Mouse (Mus musculus): ENCODE results near the gene Efna2. TPM values are rescaled to one million over a fixed set of nuclear protein-coding genes. Genes with fewer than 3 reads are reported as not detected.

The Efna2 gene
- under 1 TPM; 0.27 to 0.99 TPM for polyA plus RNA-seq (2017; shearing (Covaris generic))

GRCm38 (mm10) chr10:80179068-80180051 is at the start of gene Efna2:
Gene Efna2 (plus strand): TSS chr10:80179482.

GRCm38 (mm10) chr10:80138553-80139438 is 40.5 kb upstream of the Efna2 start, which contains the start of gene Atp5d:
Gene Atp5d (plus strand): TSS chr10:80138632.

GRCm38 (mm10) chr10:80140666-80141035 is 38.6 kb upstream of the Efna2 start, which contains the start of gene Cbarp:
Gene Cbarp (minus strand): TSS chr10:80140835.

GRCm38 (mm10) chr10:80147719-80148601 is 31.3 kb upstream of the Efna2 start, which contains the start of gene Midn:
Gene Midn (plus strand): TSS chr10:80148272.

GRCm38 (mm10) chr10:80165392-80166128 is 13.7 kb upstream of the Efna2 start, which contains the start of gene Cirbp:
Gene Cirbp (plus strand): TSS chr10:80165985.

GRCm38 (mm10) chr10:80172527-80173292 is 6.6 kb upstream of the Efna2 start, which contains the start of gene 1600002K03Rik:
Gene 1600002K03Rik (plus strand): TSS chr10:80172944.

GRCm38 (mm10) chr10:80226416-80227165 is 47.3 kb downstream of the Efna2 start, which contains the start of gene Mum1:
Gene Mum1 (plus strand): TSS chr10:80226434.

Other genes with a start within 250 kb of the Efna2 start
- gene Wdr18, start 219.3 kb upstream of the Efna2 start, polyA plus RNA-seq (2017; shearing (Covaris generic)) = 10 to 100 TPM; 63.3 to 64.9 TPM
- gene Grin3b, start 208.8 kb upstream of the Efna2 start, polyA plus RNA-seq (2017; shearing (Covaris generic)) = under 1 TPM; 0.10 to 0.83 TPM
- 10 to 100 TPM; 22.6 to 30.0 TPM for gene Tmem259, start 195.2 kb upstream of the Efna2 start, polyA plus RNA-seq (2017; shearing (Covaris generic))
- gene Cnn2, start 190.9 kb upstream of the Efna2 start, polyA plus RNA-seq (2017; shearing (Covaris generic)) = 100 to 1,000 TPM; 843 to 967 TPM
- gene Abca7, start 183.0 kb upstream of the Efna2 start, polyA plus RNA-seq (2017; shearing (Covaris generic)) = 10 to 100 TPM; 49.6 to 55.9 TPM
- gene Arhgap45, start 162.8 kb upstream of the Efna2 start, polyA plus RNA-seq (2017; shearing (Covaris generic)) = 100 to 1,000 TPM; 728 to 884 TPM
- 100 to 1,000 TPM; 196 TPM for gene Polr2e, start 139.7 kb upstream of the Efna2 start, polyA plus RNA-seq (2017; shearing (Covaris generic))
- gene Gpx4, start 132.3 kb upstream of the Efna2 start, polyA plus RNA-seq (2017; shearing (Covaris generic)) = 100 to 1,000 TPM; 386 to 437 TPM
- 10 to 100 TPM; 60.6 to 60.7 TPM for gene Sbno2, start 73.9 kb upstream of the Efna2 start, polyA plus RNA-seq (2017; shearing (Covaris generic))
- gene Stk11, start 63.7 kb upstream of the Efna2 start, polyA plus RNA-seq (2017; shearing (Covaris generic)) = 10 to 100 TPM; 27.4 to 49.1 TPM
- 100 to 1,000 TPM; 349 to 389 TPM for gene Atp5d, start 40.9 kb upstream of the Efna2 start, polyA plus RNA-seq (2017; shearing (Covaris generic))
- gene Cbarp, start 38.6 kb upstream of the Efna2 start, polyA plus RNA-seq (2017; shearing (Covaris generic)) = 1 to 10 TPM; 2.3 to 2.4 TPM
- 1 to 10 TPM; 5.0 to 9.6 TPM for gene Midn, start 31.2 kb upstream of the Efna2 start, polyA plus RNA-seq (2017; shearing (Covaris generic))
- 100 to 1,000 TPM; 177 to 200 TPM for gene Cirbp, start 13.5 kb upstream of the Efna2 start, polyA plus RNA-seq (2017; shearing (Covaris generic))
- gene 1600002K03Rik, start 6.5 kb upstream of the Efna2 start, polyA plus RNA-seq (2017; shearing (Covaris generic)) = 10 to 100 TPM; 21.4 to 25.0 TPM
- 100 to 1,000 TPM; 117 to 134 TPM for gene Mum1, start 47.0 kb downstream of the Efna2 start, polyA plus RNA-seq (2017; shearing (Covaris generic))
- 100 to 1,000 TPM; 244 to 267 TPM for gene Ndufs7, start 69.6 kb downstream of the Efna2 start, polyA plus RNA-seq (2017; shearing (Covaris generic))
- under 1 TPM in 1 of 2 experiments, not detected in 1; 0.99 TPM for gene Gamt, start 81.5 kb downstream of the Efna2 start, polyA plus RNA-seq (2017; shearing (Covaris generic))
- gene Dazap1, start 82.0 kb downstream of the Efna2 start, polyA plus RNA-seq (2017; shearing (Covaris generic)) = 10 to 100 TPM; 78.7 to 80.6 TPM
- 100 to 1,000 TPM; 686 to 721 TPM for gene Rps15, start 113.0 kb downstream of the Efna2 start, polyA plus RNA-seq (2017; shearing (Covaris generic))
- under 1 TPM; 0.14 to 0.56 TPM for gene Apc2, start 116.5 kb downstream of the Efna2 start, polyA plus RNA-seq (2017; shearing (Covaris generic))
- 10 to 100 TPM; 67.3 to 70.0 TPM for gene 2310011J03Rik, start 141.1 kb downstream of the Efna2 start, polyA plus RNA-seq (2017; shearing (Covaris generic))
- gene Pcsk4, start 150.0 kb downstream of the Efna2 start, polyA plus RNA-seq (2017; shearing (Covaris generic)) = 10 to 100 TPM; 20.4 to 20.8 TPM
- 1 to 10 TPM in 1 of 2 experiments, under 1 TPM in 1; 0.18 to 1.7 TPM for gene Reep6, start 150.5 kb downstream of the Efna2 start, polyA plus RNA-seq (2017; shearing (Covaris generic))
- gene Adamtsl5, start 168.9 kb downstream of the Efna2 start, polyA plus RNA-seq (2017; shearing (Covaris generic)) = under 1 TPM; 0.46 to 0.95 TPM
- not detected for gene Plk5, start 177.0 kb downstream of the Efna2 start, polyA plus RNA-seq (2017; shearing (Covaris generic))
- 1 to 10 TPM; 6.6 to 7.5 TPM for gene Mex3d, start 208.2 kb downstream of the Efna2 start, polyA plus RNA-seq (2017; shearing (Covaris generic))
- gene Mbd3, start 220.1 kb downstream of the Efna2 start, polyA plus RNA-seq (2017; shearing (Covaris generic)) = 100 to 1,000 TPM; 174 to 191 TPM
- gene Uqcr11, start 227.3 kb downstream of the Efna2 start, polyA plus RNA-seq (2017; shearing (Covaris generic)) = 100 to 1,000 TPM; 185 to 241 TPM

Measured in inflammation-experienced regulatory T-cells (primary cell).